Comparison of ENCODE assay signal across 28 mouse cellular contexts in the genomic region with DNA sequence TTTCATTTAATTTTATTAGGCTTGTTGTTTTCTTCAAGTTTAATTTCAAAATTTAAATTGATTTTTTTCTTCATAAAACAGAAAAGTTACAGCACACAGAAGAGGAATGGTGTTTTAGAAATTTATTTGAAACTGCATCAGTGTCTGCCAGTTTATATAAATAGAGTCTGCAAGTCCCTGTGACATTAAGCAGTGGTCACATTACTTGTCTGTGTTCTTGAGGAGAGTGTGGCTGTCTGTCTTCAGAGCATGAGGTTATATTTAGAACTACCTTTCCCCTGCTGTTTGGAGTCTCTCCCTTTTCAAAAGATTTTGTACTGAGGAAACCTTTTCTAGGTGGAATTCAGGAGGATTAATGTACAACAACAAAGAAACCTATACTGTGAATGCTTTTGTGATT.
A peak's percentile ranks its signal among the peaks of the same experiment; 100 is the strongest.
DNase-seq lines count a peak whose midpoint lies in the region; ATAC-seq lines count a peak whose summit lies in the region.
"Had no signal": no experiment of that assay in that cellular context is flagged by ENCODE, and none has a peak within 500 bp of the region (broad histone marks: within the 10 kb centered on the region; RNA-seq: fewer than 3 reads in every experiment).

No protein-coding gene starts in this region.

- no peak overlapping the region for H3K9ac ChIP-seq in heart, embryonic 11.5 days (ENCODE audit: low read depth, low read length)
- no peak overlapping the region for H3K9ac ChIP-seq in heart, embryonic 12.5 days
- H3K9ac ChIP-seq: embryonic facial prominence, embryonic 13.5 days; forebrain, embryonic 12.5 days; forebrain, embryonic 15.5 days; heart, embryonic 15.5 days; hindbrain, embryonic 13.5 days; intestine, embryonic 15.5 days had no signal

- H3K27ac ChIP-seq in heart, embryonic 11.5 days (ENCODE audit: low read depth, low read length): no peak overlapping the region
- no peak overlapping the region for H3K27ac ChIP-seq in heart, embryonic 12.5 days (ENCODE audit: poor library complexity, severe bottlenecking)
- H3K27ac ChIP-seq: embryonic facial prominence, embryonic 10.5 days; embryonic facial prominence, embryonic 13.5 days; forebrain, embryonic 12.5 days; forebrain, embryonic 15.5 days; hindbrain, embryonic 10.5 days; hindbrain, embryonic 13.5 days; intestine, embryonic 15.5 days had no signal

- no peaks in the 10 kb centered on the region for H3K36me3 ChIP-seq in heart, embryonic 11.5 days (ENCODE audit: control insufficient read depth, insufficient read depth, low read length)
- H3K36me3 ChIP-seq in heart, embryonic 12.5 days: no peaks in the 10 kb centered on the region
- H3K36me3 ChIP-seq: embryonic facial prominence, embryonic 10.5 days; embryonic facial prominence, embryonic 13.5 days; forebrain, embryonic 12.5 days; forebrain, embryonic 15.5 days; heart, embryonic 15.5 days; hindbrain, embryonic 10.5 days; hindbrain, embryonic 13.5 days; intestine, embryonic 15.5 days had no signal

- no peak overlapping the region for H3K4me3 ChIP-seq in heart, embryonic 11.5 days (ENCODE audit: low read depth, low read length)
- H3K4me3 ChIP-seq in heart, embryonic 12.5 days: no peak overlapping the region
- H3K4me3 ChIP-seq: embryonic facial prominence, embryonic 10.5 days; embryonic facial prominence, embryonic 13.5 days; erythroblast, embryonic 14.5 days; forebrain, embryonic 12.5 days; forebrain, embryonic 15.5 days; heart, embryonic 15.5 days; hindbrain, embryonic 10.5 days; hindbrain, embryonic 13.5 days; intestine, embryonic 15.5 days had no signal

- H3K4me1 ChIP-seq in heart, embryonic 11.5 days (ENCODE audit: control insufficient read depth, insufficient read depth, low read length): no peaks in the 10 kb centered on the region
- no peaks in the 10 kb centered on the region for H3K4me1 ChIP-seq in heart, embryonic 12.5 days (replicated peaks)
- H3K4me1 ChIP-seq: embryonic facial prominence, embryonic 10.5 days; embryonic facial prominence, embryonic 13.5 days; forebrain, embryonic 12.5 days; forebrain, embryonic 15.5 days; heart, embryonic 15.5 days; hindbrain, embryonic 10.5 days; hindbrain, embryonic 13.5 days; intestine, embryonic 15.5 days had no signal

- no peak for ATAC-seq in heart, embryonic 11.5 days (replicated peaks; ENCODE audit: insufficient number of reproducible peaks, low FRiP score, low TSS enrichment)
- peak; percentile 61; the same call in 1 of the 2 replicates for ATAC-seq in heart, embryonic 12.5 days (ENCODE audit: insufficient number of reproducible peaks, low FRiP score)
- ATAC-seq: activated CD4-positive, CD25-positive, alpha-beta regulatory T cell, adult 4 months; forebrain, embryonic 15.5 days; hindbrain, embryonic 16.5 days; intestine, embryonic 15.5 days had no signal

- no peaks in the 10 kb centered on the region for H3K27me3 ChIP-seq in heart, embryonic 11.5 days (ENCODE audit: control insufficient read depth, insufficient read depth, low read length)
- H3K27me3 ChIP-seq in heart, embryonic 12.5 days (replicated peaks): no peaks in the 10 kb centered on the region
- H3K27me3 ChIP-seq: embryonic facial prominence, embryonic 13.5 days; forebrain, embryonic 12.5 days; forebrain, embryonic 15.5 days; heart, embryonic 15.5 days; hindbrain, embryonic 13.5 days; intestine, embryonic 15.5 days had no signal

- no peaks in the 10 kb centered on the region for H3K9me3 ChIP-seq in heart, embryonic 11.5 days (replicated peaks; ENCODE audit: control insufficient read depth, low read length)
- no peaks in the 10 kb centered on the region for H3K9me3 ChIP-seq in heart, embryonic 12.5 days (replicated peaks)
- H3K9me3 ChIP-seq: embryonic facial prominence, embryonic 10.5 days; embryonic facial prominence, embryonic 13.5 days; forebrain, embryonic 12.5 days; forebrain, embryonic 15.5 days; heart, embryonic 15.5 days; hindbrain, embryonic 13.5 days; intestine, embryonic 15.5 days had no signal

- intact Hi-C loops in heart, postnatal 25 days (cut with DNase I): no loop called here

- H3K4me2 ChIP-seq in heart, embryonic 11.5 days: no peak overlapping the region
- H3K4me2 ChIP-seq in heart, embryonic 12.5 days: no peak overlapping the region
- H3K4me2 ChIP-seq: embryonic facial prominence, embryonic 13.5 days; forebrain, embryonic 12.5 days; forebrain, embryonic 15.5 days; heart, embryonic 15.5 days; hindbrain, embryonic 13.5 days; intestine, embryonic 15.5 days had no signal

- DNase-seq in gastrocnemius, adult 18-20 months (ENCODE audit: low spot score): peak; percentile 9
- DNase-seq in gastrocnemius, postnatal 4 days (ENCODE audit: low spot score in 2 of 2): no peak
- DNase-seq in heart, adult 18-20 months: peak; percentile 6 to 17
- DNase-seq in heart, postnatal 25 days (ENCODE audit: low spot score): no peak
- DNase-seq in skeletal muscle tissue, adult 2 months (ENCODE audit: low read depth, low spot score): peak; percentile 47
- DNase-seq: adrenal gland, adult 8-10 months; adrenal gland, postnatal 25 days; cerebellum, adult 11-12 months; cerebellum, adult 8-10 months; cerebellum, postnatal 10 days; cerebellum, postnatal 36 days; embryo, embryonic 11 days; gastrocnemius, postnatal 14 days; kidney, adult 11 months; kidney, adult 8-10 months had no signal

Comparison
In these comparisons a context has a peak if more than half of its experiments do, and no peak if none do; other contexts are left out.
1. DNase-seq: peak in gastrocnemius, adult 18-20 months (single experiment), heart, adult 18-20 months (2 of 2) and skeletal muscle tissue, adult 2 months (single experiment); none in gastrocnemius, postnatal 4 days (0 of 2) and heart, postnatal 25 days (single experiment).